Mouse (Mus musculus): ENCODE results near the gene Sntg2. TPM values are rescaled to one million over a fixed set of nuclear protein-coding genes. Genes with fewer than 3 reads are reported as not detected.

The Sntg2 gene
- total RNA-seq, 4 experiments from 2014 or later = 0.28 to 0.43 (median 0.41) TPM; not detected in 1

Other genes with a start within 250 kb of the Sntg2 start
- gene Tpo, start 240.8 kb downstream of the Sntg2 start, total RNA-seq (2022) = not detected
- 10 to 100 TPM in 1 of 4 experiments, 1 to 10 TPM in 3; 7.9 to 10.3 (median 9.4) TPM for gene Tmem18, start 211.1 kb upstream of the Sntg2 start, total RNA-seq (2022)

Measured in heart, adult 8-10 months (tissue).